Mouse (Mus musculus): ENCODE results near the gene Gm10638.

DNA sequence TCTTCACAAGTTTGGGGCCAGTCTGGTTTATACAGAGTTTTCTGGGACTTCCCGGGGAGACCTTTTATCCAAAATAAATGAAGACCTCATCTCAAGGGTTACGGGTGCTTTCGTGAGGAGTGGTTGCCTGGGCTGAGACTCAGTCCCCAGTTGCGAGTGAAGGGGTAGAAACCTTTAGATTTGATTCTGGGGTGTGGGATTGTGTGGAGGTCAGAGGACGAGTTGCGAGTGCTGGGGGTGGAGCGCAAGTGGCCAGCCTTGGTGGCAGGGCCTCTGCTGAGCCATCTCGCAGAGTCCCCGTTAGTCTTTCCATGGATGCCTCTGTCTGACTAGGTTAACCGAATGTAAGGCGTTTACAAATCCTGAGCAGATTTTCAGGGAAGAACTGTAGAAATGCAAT lies 1.0 kb downstream of the Gm10638 start:
- TF ChIP-seq POLR2A (IDR thresholded peaks at IDR 0.05; ENCODE audit: insufficient read depth, low read length) (no peak), CTCF (IDR thresholded peaks at IDR 0.05; ENCODE audit: low read depth, low read length) (no peak), EP300 (IDR thresholded peaks at IDR 0.05; ENCODE audit: insufficient read depth, low read depth, low read length) (no peak)

Data from ES-Bruce4 (cell line).